Mouse (Mus musculus) liver, embryonic 14.5 days (tissue): ENCODE measurements around the gene Hmox2.

Source experiments
- CTCF ChIP-seq: IDR thresholded peaks from 2 replicates; pipeline ENCODE4 v1.5.1; 2016; ENCODE audit warnings: antibody characterized with exemption, low read depth, control low read depth
- EP300 ChIP-seq: IDR thresholded peaks from 2 replicates; pipeline ENCODE4 v1.6.1; 2016; ENCODE audit warnings: antibody characterized with exemption, low read depth

- no peak for TF ChIP-seq CTCF
- TF ChIP-seq EP300, result no peak
These were observed 48.1 kb upstream of the Hmox2 start for GRCm38 (mm10) chr16:4678080-4678479.
